Mouse (Mus musculus) left cerebral cortex, postnatal 10 days (tissue): ENCODE measurements around the gene AI661453. TPM values are rescaled to one million over a fixed set of nuclear protein-coding genes. Genes with fewer than 3 reads are reported as not detected.
"Not testable (repeated sequence)": the region's sequence is repeated elsewhere in the genome, so short reads cannot be mapped to it uniquely, and the experiment has no call there.

Experiments
- DNase-seq, 2 experiments: peaks; one replicate each; pipeline ENCODE4 v3.0.0; 2021 to 2022; ENCODE audit warnings: low spot score in 2 of 2, mixed read lengths in 1 of 2; ENCODE audit errors: extremely low spot score in 1 of 2
- intact Hi-C: fragments of 180-260 bp; cut with DNase I; formaldehyde crosslinking; loops from one replicate; pipeline ENCODE4 v1.15.1; 2025
- total RNA-seq, 2 experiments: library from RNA; stranded (reverse); gene quantifications; 2 replicates each; pipeline ENCODE4 v1.2.3; 2021

AI661453 gene
- total RNA-seq, 2 experiments from 2014 or later: 0.30 to 0.61 TPM

DNA sequence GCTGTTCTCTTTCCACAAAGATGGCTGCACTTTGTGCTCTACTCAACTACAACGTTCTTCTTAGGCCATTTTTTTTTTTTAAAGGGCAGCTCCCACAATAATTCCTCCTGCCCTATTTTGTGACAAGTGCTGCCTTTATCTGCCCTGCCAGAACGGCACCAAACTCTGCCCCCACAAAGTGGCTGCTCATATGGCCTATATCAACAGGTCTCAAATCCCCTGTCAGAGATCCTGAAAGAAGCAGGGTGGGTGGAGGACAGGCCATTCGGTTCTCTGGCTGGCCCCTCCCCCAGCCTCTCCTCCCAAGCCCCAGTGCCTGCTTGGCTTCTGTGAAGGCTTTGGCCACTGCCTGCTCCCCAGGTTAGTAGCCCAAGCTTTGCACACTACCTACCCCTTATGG is 48.6 kb downstream of the AI661453 start:
- DNase-seq: no peak
- intact Hi-C loops: loop anchor here (10.0 kb wide), 1 partner anchor 110 kb away; no protein-coding TSS in a partner anchor

DNA sequence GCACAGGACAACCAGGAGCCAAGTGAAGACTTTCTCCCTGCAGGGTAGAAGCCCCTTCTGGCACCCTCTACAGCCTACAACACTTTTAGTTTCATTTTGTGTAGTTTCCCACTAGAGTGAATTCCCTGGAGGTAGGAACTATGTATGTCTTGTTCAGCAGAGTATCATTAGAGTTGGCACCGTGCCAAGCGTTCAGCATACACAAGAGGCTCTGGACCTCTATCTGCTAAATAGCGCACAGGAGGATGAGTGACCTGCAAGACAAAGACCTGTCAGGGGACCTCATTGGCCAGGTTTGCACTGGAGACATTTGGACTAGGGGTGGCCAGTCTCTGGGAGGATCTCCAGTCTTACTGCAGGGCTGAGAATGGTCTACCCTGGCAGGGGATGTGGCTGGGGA is 49.4 kb downstream of the AI661453 start:
- DNase-seq: no peak
- intact Hi-C loops: loop anchor here (10.0 kb wide), 1 partner anchor 111 kb away; no protein-coding TSS in a partner anchor

DNA sequence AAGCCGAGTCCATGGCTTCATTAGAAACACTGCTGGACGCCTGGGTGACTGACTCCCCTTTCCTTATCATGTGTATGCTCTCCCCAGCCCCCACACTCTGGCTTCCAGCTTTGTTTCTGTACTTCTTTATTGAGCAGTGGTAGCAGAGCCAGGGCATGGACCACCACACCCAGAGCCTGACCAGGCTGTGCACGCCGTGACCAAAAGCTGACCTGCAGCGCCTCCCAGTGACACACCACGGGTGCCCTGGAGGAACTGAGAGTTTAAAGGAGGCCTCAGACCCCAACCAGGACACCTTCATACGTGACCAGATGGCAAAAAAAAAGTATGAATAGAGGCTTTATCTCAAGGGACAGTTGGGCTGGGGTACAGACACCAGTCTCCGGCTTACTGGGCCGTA is 54.4 kb downstream of the AI661453 start:
- intact Hi-C loops: no loop called here
- no peak for DNase-seq

DNA sequence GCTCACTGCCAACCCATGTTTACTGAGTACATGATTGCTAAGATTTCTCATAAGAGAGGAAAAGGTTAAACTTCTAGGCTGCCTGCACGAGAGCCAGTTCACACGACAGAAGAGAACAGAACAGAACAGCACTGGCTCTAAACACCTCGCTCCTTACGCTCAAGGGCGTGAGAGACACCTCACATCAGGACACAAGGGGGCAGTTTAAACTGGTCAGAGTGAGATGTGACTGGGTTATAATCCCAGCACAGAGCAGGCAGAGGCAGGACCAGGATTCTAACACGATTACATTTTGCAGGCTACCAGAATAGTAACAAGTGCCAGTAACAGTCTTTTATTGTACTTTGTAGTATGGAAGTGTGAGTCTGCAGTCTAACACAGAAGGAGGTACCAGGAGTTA is 56.3 kb downstream of the AI661453 start:
- intact Hi-C loops: no loop called here
- DNase-seq: no peak

DNA sequence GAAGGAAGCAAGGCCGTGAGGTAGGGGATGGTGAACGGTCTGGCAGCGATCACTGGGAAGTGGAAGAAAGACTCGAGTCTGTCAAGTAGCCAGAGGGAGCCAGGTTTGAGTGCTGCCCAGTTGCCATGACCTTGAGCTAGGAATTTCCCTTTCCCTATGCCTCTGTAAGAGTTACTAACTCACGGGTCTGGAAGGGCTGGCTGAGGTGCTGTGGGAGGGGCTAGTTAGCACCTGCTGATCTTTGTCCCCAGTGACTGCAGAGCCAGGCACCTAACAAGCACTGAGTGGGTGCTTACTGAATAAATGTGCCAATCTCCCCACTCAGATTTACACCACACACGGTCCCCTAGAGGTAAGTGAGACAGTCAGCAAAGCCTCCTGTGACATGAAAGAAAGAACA is 57.2 kb downstream of the AI661453 start:
- no peak for DNase-seq
- intact Hi-C loops: no loop called here

DNA sequence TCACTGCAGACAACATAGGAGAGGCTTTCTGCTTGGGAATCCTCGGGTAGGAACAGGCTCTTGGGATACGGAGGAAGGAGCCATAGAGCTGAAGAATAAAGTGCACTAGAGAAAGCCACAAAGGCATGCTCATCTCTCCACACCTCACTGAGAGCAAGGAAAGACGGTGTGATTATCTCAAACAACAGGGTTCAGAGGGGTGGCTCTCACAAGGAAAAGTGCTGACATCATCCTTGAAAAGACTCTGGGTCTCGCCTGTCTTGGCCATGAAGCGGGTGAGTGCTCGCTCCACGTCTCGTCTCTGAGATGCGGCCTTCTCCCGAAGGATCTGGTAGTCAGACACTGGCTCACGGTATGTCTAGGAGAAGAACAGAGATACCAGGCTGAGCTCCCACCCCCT is 57.7 kb downstream of the AI661453 start:
- intact Hi-C loops: no loop called here

DNA sequence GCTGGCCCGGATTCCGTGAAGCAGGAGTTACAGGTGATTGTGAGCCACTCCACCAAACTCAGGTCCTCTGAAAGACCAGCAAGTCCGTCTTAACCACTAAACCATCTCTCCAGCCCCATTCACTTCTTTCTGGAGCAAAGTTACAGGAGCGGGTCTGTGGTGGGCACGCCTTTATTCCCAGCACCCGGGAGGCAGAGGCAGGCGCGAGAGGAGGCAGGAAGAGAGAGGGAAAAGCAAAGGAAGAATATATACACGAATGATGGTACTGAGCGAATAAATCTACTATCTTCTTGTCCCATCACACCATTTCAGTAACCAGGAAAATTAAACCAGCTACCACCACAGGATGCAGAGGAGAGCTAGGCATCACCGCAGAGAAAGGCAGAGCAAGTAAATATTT is 65.1 kb downstream of the AI661453 start:
- DNase-seq: no peak
- intact Hi-C loops: no loop called here

More for the DNA sequence above, 57.7 kb downstream of the AI661453 start:
- no peak for DNase-seq

DNA sequence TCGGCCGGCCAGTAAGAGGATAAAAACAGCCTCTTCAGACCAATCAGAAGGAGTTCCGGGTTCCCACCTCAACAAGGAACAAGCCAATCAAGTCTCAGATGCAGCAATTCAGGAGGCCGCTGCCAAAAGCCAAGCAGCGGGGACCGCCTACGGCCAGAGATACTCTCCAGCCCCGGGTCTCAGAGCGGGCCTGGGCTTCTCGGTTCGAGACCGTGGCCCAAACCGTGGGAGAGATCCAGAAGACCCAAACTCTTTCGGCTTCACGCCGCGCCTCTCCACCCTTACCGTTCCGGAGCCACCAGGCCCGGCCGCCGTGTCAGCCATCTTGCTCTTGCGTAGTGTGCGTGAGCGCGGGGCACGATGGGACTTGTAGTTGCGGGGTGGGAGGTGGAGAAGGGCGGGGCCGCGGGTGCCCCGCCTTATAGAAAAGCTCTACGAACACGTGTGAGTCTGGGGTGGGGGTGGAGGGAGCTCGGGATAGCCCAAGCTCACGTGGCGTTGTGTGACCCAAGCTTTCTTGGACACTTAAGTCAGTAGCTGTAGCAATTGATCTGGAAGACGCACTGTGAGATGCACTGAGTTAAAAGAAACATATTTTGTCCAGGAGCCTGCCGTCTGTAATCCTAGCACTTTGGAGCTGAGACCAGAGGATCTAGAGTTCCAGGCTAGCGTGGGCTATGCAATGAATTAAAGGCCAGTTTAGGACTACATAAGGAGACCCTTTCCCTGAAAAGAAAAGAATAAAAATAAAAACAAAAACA is 65.7 kb downstream of the AI661453 start, which contains the start of gene Taf8:
TSS of gene Taf8 (minus strand) at position 347 of the 761 bp plus-strand sequence.
- intact Hi-C loops: no loop called here
- DNase-seq: peak; percentile 88 to 96

DNA sequence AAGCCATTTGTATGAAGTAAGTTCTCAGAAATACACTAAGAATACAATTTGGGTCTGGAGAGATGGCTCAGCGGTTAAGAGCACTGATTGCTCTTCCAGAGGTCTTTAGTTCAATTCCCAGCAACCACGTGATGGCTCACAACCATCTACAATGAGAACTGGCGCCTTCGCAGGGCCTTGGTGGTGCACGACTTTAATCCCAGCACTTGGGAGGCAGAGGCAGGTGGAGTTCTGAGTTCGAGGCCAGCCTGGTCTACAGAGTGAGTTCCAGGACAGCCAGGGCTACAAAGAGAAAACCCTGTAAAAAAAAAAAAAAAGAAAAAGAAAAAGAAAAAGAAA is 66.3 kb downstream of the AI661453 start:
- DNase-seq, intact Hi-C loops: not testable (repeated sequence)

DNA sequence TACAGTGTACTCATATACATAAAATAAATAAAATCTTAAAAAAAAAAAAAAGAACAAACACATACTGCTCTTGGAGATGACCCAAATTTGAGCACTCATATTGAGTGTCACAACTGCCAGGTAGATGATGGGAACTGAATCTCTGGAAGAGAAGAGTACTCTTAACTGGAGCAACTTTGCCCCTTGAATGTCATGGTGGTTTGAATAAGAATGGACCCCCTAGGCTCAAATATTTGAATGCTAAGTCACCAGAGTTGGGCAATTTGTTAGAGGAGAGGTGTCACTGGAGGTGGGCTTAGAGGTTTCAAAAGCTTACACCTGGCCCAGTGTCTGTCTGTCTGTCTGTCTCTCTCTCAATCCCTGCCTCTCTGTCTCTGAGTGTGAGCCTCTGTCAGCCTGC is 67.3 kb downstream of the AI661453 start:
- DNase-seq: no peak
- intact Hi-C loops: no loop called here

DNA sequence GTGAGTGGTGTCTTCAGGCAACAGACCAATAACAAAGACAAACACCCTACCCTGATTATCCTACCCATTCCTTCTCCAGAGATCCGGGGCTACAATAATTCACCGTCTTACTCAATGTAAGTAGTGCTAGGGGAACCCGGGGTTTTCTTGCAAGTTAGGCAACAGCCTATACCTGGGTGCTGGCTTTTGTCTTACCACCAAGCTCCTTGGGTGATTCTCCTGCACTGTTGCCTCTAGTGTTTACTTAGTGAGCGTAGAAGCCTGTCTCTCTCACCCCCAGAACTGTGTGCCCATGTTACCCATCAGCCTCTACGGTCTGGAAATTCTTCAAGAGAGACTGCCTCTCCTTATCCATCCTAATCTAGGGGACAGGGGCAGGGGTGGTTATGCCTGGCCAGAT is 67.8 kb downstream of the AI661453 start:
- intact Hi-C loops: no loop called here
- no peak for DNase-seq

DNA sequence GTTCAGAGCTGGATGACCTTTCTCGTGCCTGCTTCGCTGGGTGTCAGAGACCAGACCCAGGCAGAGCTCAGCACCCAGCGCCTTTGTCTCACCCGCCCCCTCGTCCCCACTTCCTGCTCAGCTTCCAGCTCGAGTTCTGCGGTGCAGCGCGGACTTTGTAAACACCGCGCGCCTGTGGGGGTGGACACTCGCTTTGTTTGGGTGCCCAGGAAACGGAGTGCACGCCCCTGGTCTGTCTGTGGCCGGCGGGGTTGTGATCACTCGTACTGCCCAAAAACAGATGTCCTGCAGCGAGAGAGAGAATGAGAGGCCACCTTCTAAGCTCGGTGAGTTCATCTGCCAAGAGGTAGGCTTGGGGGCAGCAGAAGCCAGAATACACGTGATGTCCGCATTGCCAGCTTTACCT is 68.5 kb downstream of the AI661453 start, which contains the start of gene Ccnd3:
TSS of gene Ccnd3 (plus strand) at position 111 of the 406 bp plus-strand sequence.
- intact Hi-C loops: no loop called here
- peak; percentile 42 to 86 for DNase-seq

DNA sequence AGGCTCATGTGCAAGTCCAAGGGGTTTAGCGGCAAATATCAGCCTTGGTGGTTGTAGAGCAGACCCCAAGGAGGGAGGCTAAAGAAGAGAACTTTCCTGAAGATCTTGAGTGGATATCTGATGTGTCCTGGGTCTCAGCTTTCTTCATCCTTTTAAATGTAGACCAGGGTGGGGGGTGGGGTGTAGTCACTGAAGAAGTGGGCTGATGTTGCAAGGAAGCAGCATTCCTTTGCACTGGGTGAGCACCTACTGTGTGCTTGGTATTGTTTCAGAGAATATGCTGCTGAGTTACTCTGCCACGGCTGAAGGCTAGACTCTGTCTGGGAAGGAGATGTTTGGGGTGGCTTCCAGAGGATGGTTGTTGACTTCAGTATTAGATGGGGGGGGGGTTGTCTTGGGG is 69.2 kb downstream of the AI661453 start:
- intact Hi-C loops: no loop called here
- no peak for DNase-seq

DNA sequence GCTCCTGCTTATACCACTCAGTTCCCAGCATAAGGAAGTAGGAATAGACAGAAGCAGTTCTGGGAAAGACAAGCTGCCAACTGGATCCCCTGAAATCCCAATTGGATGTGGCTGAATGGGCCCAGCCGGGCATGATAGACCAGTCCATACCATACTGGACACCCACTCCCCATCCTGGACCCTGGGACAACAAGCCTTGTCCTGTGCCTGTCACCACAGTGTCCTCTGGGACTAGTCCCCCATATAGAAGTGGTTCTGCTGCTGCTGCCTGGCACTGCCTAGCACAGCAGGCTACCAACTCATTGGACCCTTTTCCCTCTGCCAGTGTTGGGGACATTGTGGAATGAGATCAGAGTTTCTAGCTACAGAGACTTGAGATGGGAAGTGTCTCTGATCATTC is 69.6 kb downstream of the AI661453 start:
- intact Hi-C loops: no loop called here
- no peak for DNase-seq

DNA sequence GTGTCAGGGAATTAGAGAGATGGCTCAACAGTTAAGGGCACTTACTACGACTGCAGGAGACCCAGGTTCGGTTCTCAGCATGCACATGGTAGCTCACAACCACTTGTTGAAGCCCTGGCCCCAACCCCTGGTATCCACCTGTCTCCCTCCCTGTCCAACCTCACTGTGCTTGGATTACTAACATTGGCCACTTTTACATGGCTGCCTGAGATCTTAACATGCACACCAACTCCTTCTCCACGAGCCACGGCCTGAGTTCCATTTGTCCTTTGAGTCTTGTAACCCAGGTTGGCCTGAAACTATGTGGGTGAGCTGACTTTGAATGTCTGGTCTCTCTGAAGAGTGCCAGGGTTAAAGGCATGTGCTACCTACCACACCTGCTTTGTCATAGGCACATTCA is 70.3 kb downstream of the AI661453 start:
- no peak for DNase-seq
- intact Hi-C loops: no loop called here

DNA sequence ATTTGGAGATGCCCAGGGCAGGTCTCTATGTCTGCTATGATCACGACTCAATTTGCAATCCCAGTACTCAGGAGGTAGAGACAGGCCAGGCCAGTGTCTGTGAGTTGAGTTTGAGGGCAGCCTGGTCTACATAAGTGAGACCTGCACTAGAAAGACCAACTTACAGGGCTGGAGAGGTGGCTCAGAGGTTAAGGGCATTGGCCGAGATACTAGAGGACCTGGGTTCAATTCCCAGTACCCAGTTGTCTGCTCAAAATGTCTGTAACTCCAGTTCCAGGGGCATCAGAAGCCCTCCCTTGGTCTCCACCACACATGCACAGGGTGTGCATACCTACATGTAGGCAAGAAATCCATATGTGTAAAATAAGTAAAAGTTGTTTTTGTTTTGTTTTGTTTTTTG is 71.1 kb downstream of the AI661453 start:
- intact Hi-C loops: no loop called here
- no peak for DNase-seq

DNA sequence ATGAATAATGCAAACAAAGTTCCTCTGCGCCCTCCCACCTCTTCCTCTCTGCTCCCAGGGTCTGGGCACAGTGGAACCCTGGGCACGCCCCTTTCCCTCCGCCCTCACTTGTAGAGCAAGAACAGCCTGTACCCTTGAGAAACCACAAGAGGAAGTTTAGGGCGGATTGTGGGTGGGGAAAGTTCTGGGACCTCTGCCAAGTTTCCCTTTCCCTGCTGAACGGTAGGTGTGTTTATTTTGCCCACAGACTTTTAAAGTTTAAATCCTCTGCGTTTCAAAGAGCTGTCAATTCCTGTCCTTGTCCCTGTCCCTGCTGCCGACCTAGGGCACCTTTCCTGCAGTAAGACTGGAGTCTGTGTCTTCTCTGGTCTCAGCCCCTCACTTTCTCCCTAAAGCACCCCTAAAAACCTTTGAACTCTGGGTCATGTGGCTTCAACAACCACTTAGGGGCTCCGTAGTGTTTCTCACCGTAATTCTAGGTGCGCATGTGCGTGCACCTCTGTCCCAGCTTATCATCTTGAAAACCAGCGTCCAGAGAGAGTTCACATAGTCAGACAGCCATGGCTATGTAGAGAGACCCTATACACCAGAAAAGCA is 71.7 kb downstream of the AI661453 start:
- DNase-seq: peak; percentile 83 to 96
- intact Hi-C loops: no loop called here

DNA sequence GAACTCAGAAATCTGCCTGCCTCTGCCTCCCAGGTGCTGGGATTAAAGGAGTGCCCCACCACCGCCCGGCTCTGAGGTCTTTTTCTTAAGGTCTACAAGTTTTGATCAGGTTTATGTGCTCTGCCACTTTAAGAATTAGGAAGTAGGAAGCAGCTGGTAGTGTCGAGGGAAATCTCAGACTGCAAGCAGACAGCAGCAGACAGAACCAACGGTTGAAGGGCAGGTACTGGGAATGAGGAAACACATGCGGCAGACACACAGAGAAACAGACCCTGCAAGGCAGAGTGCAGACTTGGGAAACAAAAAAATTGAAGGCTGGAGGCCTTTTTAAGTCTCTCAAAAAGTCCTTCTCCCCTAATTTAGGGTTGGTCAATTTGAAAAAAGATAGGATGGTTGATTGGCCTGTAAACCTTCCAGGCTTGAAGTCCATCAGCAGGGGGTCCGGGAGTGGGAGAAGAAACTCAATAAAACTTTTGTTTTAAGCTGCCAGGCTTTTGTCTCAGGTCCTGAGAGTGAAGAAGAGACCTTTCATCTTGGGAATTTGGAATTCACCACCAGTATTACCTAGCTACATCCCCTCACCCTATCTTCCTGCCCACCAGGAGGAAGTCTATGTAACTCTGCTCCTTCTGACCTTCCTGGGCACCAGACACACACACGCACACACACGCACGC is 72.8 kb downstream of the AI661453 start:
- no peak for DNase-seq
- intact Hi-C loops: no loop called here

DNA sequence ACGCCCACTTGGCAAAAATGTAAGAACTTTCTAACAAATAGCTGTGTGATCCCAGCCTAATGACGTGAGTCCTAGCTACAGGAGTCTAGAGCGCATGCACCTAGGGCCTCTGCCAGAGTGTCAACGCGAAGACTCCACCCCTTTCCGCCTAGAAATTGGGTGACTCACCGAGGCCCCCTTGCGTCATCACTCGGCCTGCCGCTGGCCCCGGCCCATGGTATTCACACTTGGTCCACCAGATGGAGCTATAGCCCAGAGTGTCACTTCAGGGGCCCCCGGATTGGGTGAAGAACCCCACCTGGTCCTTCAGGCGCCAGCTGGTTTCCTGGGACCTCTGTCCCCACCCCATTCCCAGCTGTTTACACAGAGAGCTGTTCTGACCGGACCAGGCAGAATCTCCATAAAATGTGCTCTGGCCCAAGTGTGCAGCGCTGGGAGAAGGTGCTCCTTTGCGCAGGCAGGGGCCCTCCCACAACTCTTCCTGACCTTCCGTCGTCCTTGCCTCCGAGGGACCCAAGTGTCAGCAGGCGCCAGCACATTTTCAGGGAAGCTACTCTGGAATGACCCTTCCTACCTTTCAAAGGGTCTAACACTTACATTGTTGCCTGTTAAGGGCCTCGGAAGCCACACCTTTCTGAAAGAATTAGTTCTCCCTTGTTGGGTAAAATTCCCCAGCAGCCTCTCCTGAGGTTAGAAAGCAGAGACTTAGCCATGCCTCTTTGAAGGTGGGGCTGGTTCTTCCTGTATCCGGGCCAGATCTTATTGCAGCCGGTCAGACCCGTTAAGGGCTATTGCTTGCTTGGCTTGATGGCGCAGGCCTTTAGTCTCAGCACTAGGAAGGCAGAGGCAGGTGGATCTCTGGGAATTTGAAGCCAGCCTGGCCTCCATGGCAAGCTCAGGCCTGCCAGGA is 75.0 kb downstream of the AI661453 start:
- peak; percentile 91 to 96 for DNase-seq
- intact Hi-C loops: loop anchor here (2.0 to 5.0 kb wide), 2 partner anchors 83 to 166 kb away; no protein-coding TSS in a partner anchor
